Mouse (Mus musculus) mouse trophoblast stem cell (cell line): Measurements from ENCODE around the gene Isl2.

Source experiments
- in situ Hi-C, 2 experiments: fragments of 300-500 bp; cut with MseI, MboI; formaldehyde crosslinking; loops; 2 replicates in 1 of 2; 3 replicates in 1 of 2; pipeline ENCODE4 v1.15.1; 2025

Gene Isl2

GRCm38 (mm10) chr9:55538377-55538776, at the start of gene Isl2:
Gene Isl2, plus strand, starts transcription at chr9:55538672.
- in situ Hi-C loops: no loop called here

GRCm38 (mm10) chr9:55507922-55508321, 30.6 kb upstream of the Isl2 start:
- in situ Hi-C loops: no loop called here

GRCm38 (mm10) chr9:55508701-55509100, 29.8 kb upstream of the Isl2 start:
- in situ Hi-C loops: no loop called here

- in situ Hi-C loops: no loop called here
Measured at GRCm38 (mm10) chr9:55509731-55510130, 28.7 kb upstream of the Isl2 start.

GRCm38 (mm10) chr9:55510651-55511235, 27.7 kb upstream of the Isl2 start:
- in situ Hi-C loops: no loop called here

GRCm38 (mm10) chr9:55511521-55511993, 26.9 kb upstream of the Isl2 start:
- in situ Hi-C loops: no loop called here

- in situ Hi-C loops: no loop called here
Measured at GRCm38 (mm10) chr9:55512027-55512543, 26.4 kb upstream of the Isl2 start, which contains the start of gene Etfa. Gene Etfa, minus strand, starts transcription at chr9:55512243.

GRCm38 (mm10) chr9:55525716-55526115, 12.8 kb upstream of the Isl2 start:
- in situ Hi-C loops: loop anchor here (5.0 to 10.0 kb wide), 2 partner anchors 98 to 101 kb away; no protein-coding TSS in a partner anchor

GRCm38 (mm10) chr9:55535907-55536306, 2.6 kb upstream of the Isl2 start:
- in situ Hi-C loops: no loop called here

GRCm38 (mm10) chr9:55539006-55539405, 534 bp downstream of the Isl2 start:
- in situ Hi-C loops: no loop called here

- in situ Hi-C loops: no loop called here
Measured at GRCm38 (mm10) chr9:55539661-55540390, 1.4 kb downstream of the Isl2 start.

GRCm38 (mm10) chr9:55540391-55540770, 1.9 kb downstream of the Isl2 start:
- in situ Hi-C loops: no loop called here

GRCm38 (mm10) chr9:55540888-55541287, 2.4 kb downstream of the Isl2 start:
- in situ Hi-C loops: no loop called here

- in situ Hi-C loops: no loop called here
Measured at GRCm38 (mm10) chr9:55541681-55542365, 3.4 kb downstream of the Isl2 start.

GRCm38 (mm10) chr9:55542366-55543325, 4.2 kb downstream of the Isl2 start:
- in situ Hi-C loops: no loop called here

GRCm38 (mm10) chr9:55543336-55543702, 4.8 kb downstream of the Isl2 start:
- in situ Hi-C loops: no loop called here

- in situ Hi-C loops: no loop called here
Measured at GRCm38 (mm10) chr9:55543703-55544401, 5.4 kb downstream of the Isl2 start.

GRCm38 (mm10) chr9:55544861-55545555, 6.5 kb downstream of the Isl2 start:
- in situ Hi-C loops: no loop called here

- in situ Hi-C loops: no loop called here
Measured at GRCm38 (mm10) chr9:55545556-55546175, 7.2 kb downstream of the Isl2 start.
